Mouse (Mus musculus): ENCODE data around the gene Wif1.
A peak's percentile ranks its signal among the peaks of the same experiment; 100 is the strongest.

Gene Wif1

GRCm38 (mm10) chr10:121070742-121071141, 37.0 kb downstream of the Wif1 start:
- no peak for DNase-seq

DNA sequence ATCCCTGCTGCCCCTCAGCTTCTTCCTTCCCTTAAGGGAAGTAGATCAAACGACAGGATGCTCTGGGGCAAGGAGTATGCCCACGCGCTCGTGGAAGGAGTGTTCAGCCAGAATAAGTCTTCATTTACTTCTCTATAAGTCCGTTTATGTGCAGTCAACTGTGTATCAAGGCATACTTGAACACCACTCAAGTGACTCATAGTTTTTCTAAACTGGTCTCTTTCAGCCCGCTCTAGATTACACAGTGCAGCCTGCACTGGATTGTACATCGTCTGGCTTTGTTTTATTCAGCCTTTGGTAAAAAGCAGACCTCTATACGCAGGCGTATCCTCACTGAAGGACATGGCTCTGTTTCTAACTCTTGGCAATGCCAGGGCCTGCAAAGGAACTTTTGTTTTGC, 46.7 kb downstream of the Wif1 start:
- DNase-seq = no peak

- no peak for DNase-seq
Observed at GRCm38 (mm10) chr10:121082881-121083280, 49.1 kb downstream of the Wif1 start.

- DNase-seq = peak in 1 of 2 experiments; percentile 5
Observed at GRCm38 (mm10) chr10:121083512-121083911, 49.8 kb downstream of the Wif1 start.

- no peak for DNase-seq
Observed at GRCm38 (mm10) chr10:121088679-121089078, 54.9 kb downstream of the Wif1 start.

GRCm38 (mm10) chr10:121089312-121089711, 55.6 kb downstream of the Wif1 start:
- DNase-seq = peak in 1 of 2 experiments; percentile 20

- DNase-seq = no peak
Observed at GRCm38 (mm10) chr10:121090006-121090405, 56.2 kb downstream of the Wif1 start.

DNA sequence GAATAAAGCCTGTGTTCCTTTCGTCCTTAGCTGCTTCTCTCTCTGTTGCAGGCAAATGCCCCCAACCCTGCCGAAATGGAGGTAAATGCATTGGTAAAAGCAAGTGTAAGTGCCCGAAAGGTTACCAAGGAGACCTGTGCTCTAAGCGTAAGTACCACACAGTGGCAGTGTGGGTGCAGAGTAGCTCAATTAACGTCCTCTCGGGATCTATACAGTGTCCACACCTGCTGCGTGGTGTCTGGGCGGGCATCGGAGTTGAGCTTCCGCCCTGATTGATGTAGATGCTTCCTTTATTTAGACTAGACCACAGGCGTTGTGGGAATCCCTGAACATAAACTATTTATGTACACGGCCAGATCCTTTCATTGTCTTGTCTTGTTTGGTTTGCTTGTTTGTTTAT, 62.2 kb downstream of the Wif1 start:
- DNase-seq = no peak

DNA sequence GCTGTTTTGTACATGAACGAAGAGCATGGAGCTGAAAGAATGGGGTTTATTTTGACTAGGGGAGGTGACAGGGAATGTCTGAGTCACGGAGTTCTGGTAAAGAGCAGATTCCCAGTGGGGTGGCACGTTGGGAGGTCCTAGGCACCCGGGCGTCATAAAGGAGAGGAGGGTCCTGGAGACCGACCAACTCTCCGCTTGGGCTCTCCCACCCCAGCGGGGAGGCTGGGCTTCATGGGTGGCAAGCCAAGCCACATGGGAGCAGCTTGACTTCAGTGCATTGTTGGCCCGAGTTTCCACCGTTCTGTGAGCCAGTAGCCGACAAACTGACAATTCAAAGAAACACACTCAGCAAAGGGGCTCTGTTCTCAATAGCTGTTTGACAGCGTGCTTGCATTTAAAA, 64.5 kb downstream of the Wif1 start:
- DNase-seq = no peak

DNA sequence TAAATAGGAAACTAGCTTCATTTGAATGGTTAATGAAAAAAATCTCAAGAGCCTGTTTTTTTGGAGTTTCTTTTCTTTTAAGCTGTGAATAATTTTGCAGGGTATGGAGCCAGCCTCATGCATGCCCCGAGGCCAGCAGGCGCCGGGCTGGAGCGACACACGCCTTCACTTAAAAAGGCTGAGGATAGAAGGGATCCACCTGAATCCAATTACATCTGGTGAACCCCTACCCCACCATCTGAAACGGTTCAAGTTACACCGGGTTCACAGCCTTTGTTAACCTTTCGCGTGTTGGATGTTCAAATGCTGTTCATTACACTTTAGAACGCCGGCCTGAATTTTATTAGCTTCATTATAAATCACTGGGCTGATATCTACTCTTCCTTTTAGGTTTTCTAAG, 65.9 kb downstream of the Wif1 start:
- DNase-seq = no peak

DNA sequence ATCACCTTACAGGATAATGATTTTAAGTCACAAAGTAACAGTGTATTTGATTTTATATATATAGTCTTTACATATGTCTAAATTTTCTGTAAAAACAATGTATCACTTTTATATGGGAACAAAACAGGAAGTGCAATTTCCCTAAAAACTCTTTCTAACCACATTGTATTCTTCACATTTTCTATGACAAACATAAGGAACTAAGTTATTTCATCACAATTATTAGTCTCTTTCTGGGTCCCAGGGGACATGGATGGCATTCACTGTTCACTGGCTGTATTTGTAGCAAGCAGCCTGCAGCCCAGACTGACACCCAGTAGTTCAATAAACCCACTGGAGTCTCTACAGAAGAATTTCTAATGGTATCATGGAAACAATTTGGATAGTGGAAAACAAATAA, 82.4 kb downstream of the Wif1 start:
- no peak for DNase-seq

GRCm38 (mm10) chr10:121116636-121117035, 82.9 kb downstream of the Wif1 start:
- no peak for DNase-seq

- DNase-seq = no peak
Observed at GRCm38 (mm10) chr10:121120751-121121150, 87.0 kb downstream of the Wif1 start.

DNA sequence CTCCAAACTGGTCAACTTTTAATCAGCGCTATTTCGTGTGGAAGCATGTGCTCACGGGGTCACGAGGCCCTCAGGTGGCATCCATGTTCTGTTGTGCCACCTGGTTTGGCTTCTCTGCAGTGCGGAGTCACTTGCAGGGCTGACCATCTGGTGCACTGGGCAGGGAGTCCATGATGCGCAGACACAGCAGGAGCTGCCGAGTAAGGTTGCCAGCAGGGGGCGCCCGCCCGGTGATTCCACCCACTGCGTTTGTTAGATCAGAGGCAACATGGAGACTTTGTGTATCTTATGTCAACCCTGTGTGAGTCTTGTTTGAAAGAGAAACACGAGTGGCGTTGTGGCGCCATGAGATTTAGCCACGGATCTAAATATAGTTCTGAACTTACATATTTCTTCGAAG, 90.7 kb downstream of the Wif1 start:
- peak in 1 of 2 experiments; percentile 59 for DNase-seq

- no peak for DNase-seq
Observed at GRCm38 (mm10) chr10:121129000-121129925, 95.5 kb downstream of the Wif1 start.

Measured in kidney, postnatal 25 days (tissue).